Mouse (Mus musculus): ENCODE data around the gene Clec11a.

DNA sequence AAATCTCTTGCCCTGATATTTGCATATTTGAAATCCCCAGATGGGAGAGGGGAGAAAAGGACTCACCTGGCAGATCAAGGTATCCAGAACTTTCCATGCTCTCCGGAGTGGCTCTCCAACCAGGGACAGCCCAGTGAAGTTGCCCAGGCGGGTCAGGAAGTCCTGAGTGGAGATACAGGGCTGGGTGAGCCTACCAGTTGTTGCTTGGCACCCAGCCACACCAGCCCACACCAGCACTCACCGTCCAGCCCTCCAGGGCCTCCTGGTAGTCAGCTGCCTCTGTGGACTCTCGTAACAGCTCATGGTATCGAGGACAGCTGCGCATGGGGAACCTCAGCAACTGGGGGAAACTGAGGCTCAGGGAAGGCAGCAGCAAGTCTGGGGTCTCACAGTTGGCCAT is 51.8 kb downstream of the Clec11a start:
- TF ChIP-seq CTCF (IDR thresholded peaks at IDR 0.05; ENCODE audit: low read depth), result no peak
- no peak for TF ChIP-seq EP300 (IDR thresholded peaks at IDR 0.05; ENCODE audit: low read depth)

All from liver, embryonic 14.5 days (tissue).